Mouse (Mus musculus) layer of hippocampus, postnatal 25 days (tissue): ENCODE data around the gene Gm49405. TPM values are rescaled to one million over a fixed set of nuclear protein-coding genes. Genes with fewer than 3 reads are reported as not detected.

Source experiments
- DNase-seq, 2 experiments: peaks; one replicate each; pipeline ENCODE4 v3.0.0; 2022; ENCODE audit warnings: mixed read lengths in 2 of 2, low spot score in 1 of 2; ENCODE audit errors: extremely low spot score in 1 of 2
- total RNA-seq, 2 experiments: library from RNA; stranded (reverse); gene quantifications; 2 replicates each; pipeline ENCODE4 v1.2.3; 2021

Gene Gm49405
- total RNA-seq, 2 experiments from 2014 or later = 1.1 to 1.4 TPM

GRCm38 (mm10) chr19:3985261-3985681 is 15.2 kb upstream of the Gm49405 start:
- DNase-seq = no peak

GRCm38 (mm10) chr19:3986334-3986733 is 14.1 kb upstream of the Gm49405 start, which contains the start of gene Acy3:
TSS of gene Acy3 (plus strand) at chr19:3986570.
- peak in 1 of 2 experiments; percentile 29 for DNase-seq

- no peak for DNase-seq
Measured at GRCm38 (mm10) chr19:3988066-3988465, 12.4 kb upstream of the Gm49405 start.

GRCm38 (mm10) chr19:3988750-3989149 is 11.7 kb upstream of the Gm49405 start:
- DNase-seq = no peak

GRCm38 (mm10) chr19:3990804-3991203 is 9.6 kb upstream of the Gm49405 start:
- DNase-seq = no peak

GRCm38 (mm10) chr19:3991562-3991961 is 8.9 kb upstream of the Gm49405 start:
- DNase-seq = no peak

GRCm38 (mm10) chr19:3991966-3992365 is 8.5 kb upstream of the Gm49405 start:
- DNase-seq = no peak

- DNase-seq = no peak
Measured at GRCm38 (mm10) chr19:3992416-3992815, 8.0 kb upstream of the Gm49405 start, which contains the start of gene Tbx10. TSS of gene Tbx10 (plus strand) at chr19:3992752.

- DNase-seq = no peak
Measured at GRCm38 (mm10) chr19:3994932-3995331, 5.5 kb upstream of the Gm49405 start.

- DNase-seq = no peak
Measured at GRCm38 (mm10) chr19:3995505-3995904, 4.9 kb upstream of the Gm49405 start.

GRCm38 (mm10) chr19:3996106-3996505 is 4.3 kb upstream of the Gm49405 start:
- DNase-seq = no peak

GRCm38 (mm10) chr19:3996747-3997146 is 3.7 kb upstream of the Gm49405 start:
- no peak for DNase-seq

- DNase-seq = no peak
Measured at GRCm38 (mm10) chr19:3997231-3997630, 3.2 kb upstream of the Gm49405 start.

- DNase-seq = no peak
Measured at GRCm38 (mm10) chr19:3998335-3998734, 2.1 kb upstream of the Gm49405 start.

- DNase-seq = no peak
Measured at GRCm38 (mm10) chr19:3999121-3999730, 1.2 kb upstream of the Gm49405 start.

GRCm38 (mm10) chr19:4000949-4001525 is 611 bp downstream of the Gm49405 start:
- no peak for DNase-seq

- no peak for DNase-seq
Measured at GRCm38 (mm10) chr19:4001752-4002151, 1.3 kb downstream of the Gm49405 start.

GRCm38 (mm10) chr19:4003112-4003511 is 2.7 kb downstream of the Gm49405 start, which contains the start of gene Doc2g:
TSS of gene Doc2g (plus strand) at chr19:4003313.
- no peak for DNase-seq

GRCm38 (mm10) chr19:4003641-4004040 is 3.2 kb downstream of the Gm49405 start:
- DNase-seq = no peak

GRCm38 (mm10) chr19:4004331-4004730 is 3.9 kb downstream of the Gm49405 start:
- no peak for DNase-seq

GRCm38 (mm10) chr19:4005091-4005490 is 4.7 kb downstream of the Gm49405 start:
- DNase-seq = no peak

- DNase-seq = no peak
Measured at GRCm38 (mm10) chr19:4005971-4006370, 5.5 kb downstream of the Gm49405 start.
